Mouse (Mus musculus): ENCODE measurements around the gene Col9a1.

- no peak for TF ChIP-seq POLR2A (IDR thresholded peaks at IDR 0.05; ENCODE audit: low read depth, low read length)
- TF ChIP-seq CTCF (conservative IDR thresholded peaks at IDR 0.05; ENCODE audit: insufficient read depth, insufficient read length, low read depth, low read length) = no peak
These were observed 33.9 kb upstream of the Col9a1 start for GRCm38 (mm10) chr1:24143504-24143903.
